Mouse (Mus musculus): ENCODE data around the gene Psma7. TPM values are rescaled to one million over a fixed set of nuclear protein-coding genes. Genes with fewer than 3 reads are reported as not detected.

Gene Psma7
- 120 TPM for total RNA-seq (2023)

GRCm38 (mm10) chr2:180042256-180042857, at the start of gene Psma7, which contains the start of gene Ss18l1:
Psma7 (minus strand) TSS chr2:180042433.
Ss18l1 (plus strand) TSS chr2:180042509.

GRCm38 (mm10) chr2:180070481-180071453, 28.5 kb upstream of the Psma7 start, which contains the start of gene Mtg2:
Mtg2 (plus strand) TSS chr2:180070588.

GRCm38 (mm10) chr2:180024401-180025098, 17.7 kb downstream of the Psma7 start, which contains the start of gene Lsm14b:
Lsm14b (plus strand) TSS chr2:180024987.

Other genes starting within 250 kb of the Psma7 start
- gene Taf4, start 65.8 kb downstream of the Psma7 start, total RNA-seq (2023), result 38.7 TPM
- gene Lsm14b, start 17.4 kb downstream of the Psma7 start, total RNA-seq (2023), result 39.2 TPM
- gene Ss18l1, start 76 bp upstream of the Psma7 start, total RNA-seq (2023), result 5.3 TPM
- gene Mtg2, start 28.2 kb upstream of the Psma7 start, total RNA-seq (2023), result 17.5 TPM
- not detected for gene Hrh3, start 62.1 kb upstream of the Psma7 start, total RNA-seq (2023)
- 31.1 TPM for gene Osbpl2, start 76.9 kb upstream of the Psma7 start, total RNA-seq (2023)
- 129 TPM for gene Adrm1, start 129.1 kb upstream of the Psma7 start, total RNA-seq (2023)
- 0.29 TPM for gene Lama5, start 183.4 kb upstream of the Psma7 start, total RNA-seq (2023)
- 2,699 TPM for gene Rps21, start 214.9 kb upstream of the Psma7 start, total RNA-seq (2023)
- gene Cables2, start 231.1 kb upstream of the Psma7 start, total RNA-seq (2023), result 41.6 TPM
- not detected for gene Rbbp8nl, start 247.4 kb upstream of the Psma7 start, total RNA-seq (2023)

Measured in CD4-positive naive resting alpha-beta T cell, adult 76 days (primary cell).